Mouse (Mus musculus) urinary bladder, postnatal 36 days (tissue): ENCODE data around the gene Car2.

Experiments used
- DNase-seq, 2 experiments: peaks; one replicate each; pipeline ENCODE4 v3.0.0; 2022; ENCODE audit warnings: low spot score in 2 of 2, mixed read lengths in 1 of 2

Car2 gene

GRCm38 (mm10) chr3:14945627-14946026 lies 59.6 kb downstream of the Car2 start:
- no peak for DNase-seq

GRCm38 (mm10) chr3:14948067-14948800 lies 62.2 kb downstream of the Car2 start:
- peak in 1 of 2 experiments; percentile 45 for DNase-seq

GRCm38 (mm10) chr3:14950031-14950430 lies 64.0 kb downstream of the Car2 start:
- no peak for DNase-seq
